Mouse (Mus musculus): ENCODE results near the gene Myef2. TPM values are rescaled to one million over a fixed set of nuclear protein-coding genes. Genes with fewer than 3 reads are reported as not detected.

The Myef2 gene
- 164 and 178 TPM in 2 replicates for polyA plus RNA-seq (2015; fragmentation: Nextera tagmentation; extraction: Ambion mirVana)

DNA sequence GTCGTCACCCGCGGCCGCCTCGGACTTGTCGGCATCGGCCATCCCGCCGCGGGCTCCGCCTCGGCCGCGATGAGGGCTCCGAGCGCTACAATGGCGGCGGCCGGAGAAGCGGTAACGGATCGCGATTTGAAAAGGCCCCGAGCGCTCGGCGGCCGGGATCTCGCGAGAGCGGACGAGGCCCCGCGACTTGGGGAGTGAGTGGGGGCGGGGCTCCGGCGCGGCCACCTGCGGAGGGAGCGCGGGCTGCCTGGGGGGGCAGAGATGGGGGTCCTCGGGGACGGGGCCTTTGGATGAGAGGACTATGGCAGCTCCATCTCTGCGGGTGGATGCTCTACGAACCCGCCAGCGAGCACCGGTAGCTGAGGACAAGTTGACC lies at the start of gene Myef2:
Gene Myef2, minus strand, starts transcription at position 185 of the 376 bp plus-strand sequence.
- Histone ChIP-seq H3K9me3 (ENCODE audit: control insufficient read depth, low read length) (no peaks in the 10 kb centered on the region), H3K27me3 (replicated peaks; ENCODE audit: control insufficient read depth, insufficient read depth, low read length) (no peaks in the 10 kb centered on the region), H3K27ac (ENCODE audit: low read depth, low read length) (peak within 1 kb of the TSS; percentile 95), H3K4me1 (ENCODE audit: control insufficient read depth, insufficient read depth, low read depth, low read length) (peaks cover 20% of the 10 kb centered on the region), H3K4me3 (ENCODE audit: low read length) (peak within 1 kb of the TSS; percentile 70), H3K9ac (ENCODE audit: low read depth, low read length) (peak within 1 kb of the TSS; percentile 89), H3K36me3 (ENCODE audit: control insufficient read depth, insufficient read depth, low read length) (no peaks in the 10 kb centered on the region), H3K4me2 (ENCODE audit: low read length) (peak within 1 kb of the TSS; percentile 73)
- 1% methylated on average over 40 of the region's 48 CpGs for WGBS
- peak; percentile 85 for ATAC-seq

DNA sequence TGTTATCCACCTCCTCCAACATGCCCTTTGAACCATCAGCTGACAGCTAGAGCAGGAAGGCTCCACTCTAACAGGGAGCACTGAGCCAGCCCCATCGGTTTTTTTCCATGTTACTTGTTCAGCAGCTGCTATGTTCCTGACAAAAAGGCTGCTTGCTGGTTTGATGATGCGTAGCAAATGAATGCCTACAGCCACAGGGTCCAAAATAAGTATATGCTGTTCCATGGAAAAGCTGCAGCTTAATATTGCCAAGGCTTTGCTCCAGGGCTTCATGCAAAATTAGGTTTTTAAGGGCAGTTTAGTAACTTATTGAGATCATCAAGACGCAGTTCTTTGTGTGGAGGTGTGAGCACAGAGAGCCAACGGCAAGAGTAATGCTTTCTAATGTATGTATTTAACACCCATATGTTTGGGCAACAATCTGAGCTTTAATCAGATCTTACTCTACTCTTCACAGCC lies 38.6 kb upstream of the Myef2 start:
- WGBS, result 41% methylated on average over 4 of the region's 4 CpGs
- Histone ChIP-seq H3K9ac (ENCODE audit: low read depth, low read length) (no peak overlapping the region), H3K9me3 (ENCODE audit: control insufficient read depth, low read length) (no peaks in the 10 kb centered on the region), H3K27ac (ENCODE audit: low read depth, low read length) (no peak overlapping the region), H3K4me1 (ENCODE audit: control insufficient read depth, insufficient read depth, low read depth, low read length) (peaks cover 4% of the 10 kb centered on the region; the same call in 1 of the 2 replicates), H3K36me3 (ENCODE audit: control insufficient read depth, insufficient read depth, low read length) (no peaks in the 10 kb centered on the region), H3K27me3 (replicated peaks; ENCODE audit: control insufficient read depth, insufficient read depth, low read length) (no peaks in the 10 kb centered on the region), H3K4me2 (ENCODE audit: low read length) (no peak overlapping the region), H3K4me3 (ENCODE audit: low read length) (no peak overlapping the region)
- ATAC-seq, result peak; percentile 30; the same call in 1 of the 2 replicates

DNA sequence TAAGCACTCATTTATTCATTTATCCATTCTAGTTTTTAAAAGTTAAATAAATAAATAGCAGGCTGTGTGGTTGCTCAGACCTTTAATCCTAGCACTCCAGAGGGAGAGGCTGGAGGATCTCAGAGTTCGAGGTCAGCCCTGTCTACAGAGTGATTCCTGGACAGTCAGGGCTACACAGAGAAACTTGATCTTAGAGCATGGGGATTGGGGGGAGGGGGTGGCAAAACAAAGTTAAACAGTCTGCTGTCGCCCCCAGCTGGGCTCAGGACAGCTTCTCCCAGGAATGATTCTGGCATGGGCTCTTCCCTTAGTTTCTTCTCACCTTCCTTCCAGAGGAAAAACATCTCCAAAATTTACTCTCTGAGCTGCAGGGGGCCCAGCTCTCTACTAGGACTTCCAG lies 32.0 kb upstream of the Myef2 start:
- H3K27me3 ChIP-seq (replicated peaks; ENCODE audit: control insufficient read depth, insufficient read depth, low read length), result no peaks in the 10 kb centered on the region
- no peak overlapping the region for H3K9ac ChIP-seq (ENCODE audit: low read depth, low read length)
- H3K27ac ChIP-seq (ENCODE audit: low read depth, low read length), result no peak overlapping the region
- H3K4me2 ChIP-seq (ENCODE audit: low read length), result no peak overlapping the region
- H3K36me3 ChIP-seq (ENCODE audit: control insufficient read depth, insufficient read depth, low read length), result no peaks in the 10 kb centered on the region
- 27% methylated on average over 2 of the region's 2 CpGs for WGBS
- ATAC-seq, result no peak
- H3K9me3 ChIP-seq (ENCODE audit: control insufficient read depth, low read length), result no peaks in the 10 kb centered on the region
- no peak overlapping the region for H3K4me3 ChIP-seq (ENCODE audit: low read length)
- H3K4me1 ChIP-seq (ENCODE audit: control insufficient read depth, insufficient read depth, low read depth, low read length), result no peaks in the 10 kb centered on the region

DNA sequence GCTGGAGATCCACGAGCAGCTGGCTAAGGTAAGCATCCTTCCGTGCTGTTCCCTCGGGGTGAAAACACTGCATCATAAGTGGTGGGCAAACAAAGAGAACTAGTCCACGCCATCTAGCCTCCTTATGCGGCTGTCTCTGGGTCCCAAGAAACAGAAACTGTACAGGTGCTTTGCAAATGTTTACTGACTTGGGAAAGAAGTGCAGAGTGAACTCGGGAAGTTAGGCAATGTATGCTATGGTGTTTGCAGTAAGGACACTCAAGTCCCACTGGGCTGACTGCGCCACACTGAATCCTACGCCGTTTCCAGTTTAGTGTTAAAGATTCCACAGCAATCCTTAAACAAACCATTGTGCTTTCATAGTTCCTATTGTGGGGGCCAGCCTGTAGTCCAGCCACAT lies 30.8 kb upstream of the Myef2 start:
- Histone ChIP-seq H3K27ac (ENCODE audit: low read depth, low read length) (no peak overlapping the region), H3K9me3 (ENCODE audit: control insufficient read depth, low read length) (no peaks in the 10 kb centered on the region), H3K36me3 (ENCODE audit: control insufficient read depth, insufficient read depth, low read length) (no peaks in the 10 kb centered on the region), H3K9ac (ENCODE audit: low read depth, low read length) (no peak overlapping the region), H3K4me3 (ENCODE audit: low read length) (no peak overlapping the region), H3K4me2 (ENCODE audit: low read length) (no peak overlapping the region), H3K27me3 (replicated peaks; ENCODE audit: control insufficient read depth, insufficient read depth, low read length) (no peaks in the 10 kb centered on the region), H3K4me1 (ENCODE audit: control insufficient read depth, insufficient read depth, low read depth, low read length) (no peaks in the 10 kb centered on the region)
- no peak for ATAC-seq
- WGBS, result 78% methylated on average over 9 of the region's 9 CpGs

DNA sequence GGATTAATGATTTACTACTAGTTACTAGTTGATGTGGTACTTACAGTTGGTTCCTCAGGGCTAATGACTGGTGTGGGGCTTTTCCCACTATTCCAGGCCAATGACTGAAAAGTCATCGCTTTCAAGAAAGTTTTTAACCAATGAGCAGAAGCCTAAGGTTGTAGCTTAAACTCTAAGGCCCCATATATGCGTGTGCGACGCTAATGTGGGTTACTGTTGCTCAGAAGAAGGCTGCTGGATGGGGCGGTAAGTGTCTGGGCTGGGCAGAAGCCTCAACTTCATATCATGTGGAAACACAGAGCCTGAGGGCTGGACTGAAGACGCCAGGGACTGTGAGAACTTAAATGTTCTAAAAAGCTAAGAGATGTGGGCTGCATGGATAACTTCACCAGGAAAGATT lies 28.9 kb upstream of the Myef2 start, which contains the start of gene Slc12a1:
Gene Slc12a1, plus strand, starts transcription at position 118 of the 400 bp plus-strand sequence.
- Histone ChIP-seq H3K9me3 (ENCODE audit: control insufficient read depth, low read length) (no peaks in the 10 kb centered on the region), H3K27ac (ENCODE audit: low read depth, low read length) (no peak within 1 kb of the TSS), H3K4me3 (ENCODE audit: low read length) (no peak within 1 kb of the TSS), H3K27me3 (replicated peaks; ENCODE audit: control insufficient read depth, insufficient read depth, low read length) (no peaks in the 10 kb centered on the region), H3K36me3 (ENCODE audit: control insufficient read depth, insufficient read depth, low read length) (no peaks in the 10 kb centered on the region), H3K9ac (ENCODE audit: low read depth, low read length) (no peak within 1 kb of the TSS), H3K4me2 (ENCODE audit: low read length) (no peak within 1 kb of the TSS), H3K4me1 (ENCODE audit: control insufficient read depth, insufficient read depth, low read depth, low read length) (no peaks in the 10 kb centered on the region)
- WGBS, result 87% methylated on average over 6 of the region's 6 CpGs
- ATAC-seq, result no peak

DNA sequence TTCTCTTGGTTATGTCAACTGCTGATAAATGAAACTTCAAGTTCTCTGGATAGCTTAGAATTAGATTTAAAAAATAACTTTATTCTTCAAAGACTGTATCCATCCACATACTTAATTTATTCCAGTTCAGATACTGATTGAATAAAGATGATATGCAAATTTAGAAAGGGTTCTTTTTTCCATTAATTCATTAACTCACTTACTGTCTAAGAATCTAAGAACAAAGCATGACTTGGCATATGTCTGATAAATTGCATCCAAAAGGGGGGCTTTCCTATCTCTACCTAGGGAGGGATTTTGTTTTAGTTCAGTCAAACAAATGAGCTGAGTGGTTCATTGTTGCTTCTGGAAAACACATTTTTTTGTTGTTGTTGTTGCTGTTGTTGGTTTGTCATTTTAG lies 18.9 kb upstream of the Myef2 start:
- H3K36me3 ChIP-seq (ENCODE audit: control insufficient read depth, insufficient read depth, low read length), result no peaks in the 10 kb centered on the region
- H3K27ac ChIP-seq (ENCODE audit: low read depth, low read length), result no peak overlapping the region
- ATAC-seq, result no peak
- H3K27me3 ChIP-seq (replicated peaks; ENCODE audit: control insufficient read depth, insufficient read depth, low read length), result no peaks in the 10 kb centered on the region
- no peak overlapping the region for H3K4me2 ChIP-seq (ENCODE audit: low read length)
- H3K9ac ChIP-seq (ENCODE audit: low read depth, low read length), result no peak overlapping the region
- H3K4me1 ChIP-seq (ENCODE audit: control insufficient read depth, insufficient read depth, low read depth, low read length), result no peaks in the 10 kb centered on the region
- no peak overlapping the region for H3K4me3 ChIP-seq (ENCODE audit: low read length)
- H3K9me3 ChIP-seq (ENCODE audit: control insufficient read depth, low read length), result no peaks in the 10 kb centered on the region

DNA sequence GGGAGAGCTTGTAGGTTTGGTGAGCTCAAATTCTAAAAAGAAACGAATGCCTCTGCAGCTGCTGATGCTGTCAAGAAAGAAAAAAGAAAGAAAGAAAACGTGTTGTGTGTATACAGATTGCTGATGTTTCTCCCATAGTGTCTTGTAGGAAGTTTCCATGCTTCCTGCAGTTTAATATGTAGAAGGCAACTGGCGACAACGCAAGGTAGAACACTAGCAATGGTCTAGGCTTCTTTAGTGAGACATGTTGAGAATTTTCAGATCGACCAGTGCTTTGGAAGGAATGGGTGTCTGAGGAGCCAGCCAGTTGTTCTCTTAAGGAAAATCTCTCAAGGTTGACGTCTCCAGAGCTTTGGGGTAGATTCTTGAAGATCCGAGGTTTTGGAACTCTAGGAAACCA lies 13.4 kb upstream of the Myef2 start:
- Histone ChIP-seq H3K27me3 (replicated peaks; ENCODE audit: control insufficient read depth, insufficient read depth, low read length) (no peaks in the 10 kb centered on the region), H3K9me3 (ENCODE audit: control insufficient read depth, low read length) (no peaks in the 10 kb centered on the region), H3K4me2 (ENCODE audit: low read length) (peak overlapping the region; percentile 77), H3K4me3 (ENCODE audit: low read length) (peak overlapping the region; percentile 47), H3K36me3 (ENCODE audit: control insufficient read depth, insufficient read depth, low read length) (no peaks in the 10 kb centered on the region), H3K9ac (ENCODE audit: low read depth, low read length) (peak overlapping the region; percentile 67), H3K27ac (ENCODE audit: low read depth, low read length) (peak overlapping the region; percentile 84), H3K4me1 (ENCODE audit: control insufficient read depth, insufficient read depth, low read depth, low read length) (peaks cover 4% of the 10 kb centered on the region; the same call in 1 of the 2 replicates)
- peak; percentile 19 for ATAC-seq
- WGBS, result 25% methylated on average over 7 of the region's 7 CpGs

DNA sequence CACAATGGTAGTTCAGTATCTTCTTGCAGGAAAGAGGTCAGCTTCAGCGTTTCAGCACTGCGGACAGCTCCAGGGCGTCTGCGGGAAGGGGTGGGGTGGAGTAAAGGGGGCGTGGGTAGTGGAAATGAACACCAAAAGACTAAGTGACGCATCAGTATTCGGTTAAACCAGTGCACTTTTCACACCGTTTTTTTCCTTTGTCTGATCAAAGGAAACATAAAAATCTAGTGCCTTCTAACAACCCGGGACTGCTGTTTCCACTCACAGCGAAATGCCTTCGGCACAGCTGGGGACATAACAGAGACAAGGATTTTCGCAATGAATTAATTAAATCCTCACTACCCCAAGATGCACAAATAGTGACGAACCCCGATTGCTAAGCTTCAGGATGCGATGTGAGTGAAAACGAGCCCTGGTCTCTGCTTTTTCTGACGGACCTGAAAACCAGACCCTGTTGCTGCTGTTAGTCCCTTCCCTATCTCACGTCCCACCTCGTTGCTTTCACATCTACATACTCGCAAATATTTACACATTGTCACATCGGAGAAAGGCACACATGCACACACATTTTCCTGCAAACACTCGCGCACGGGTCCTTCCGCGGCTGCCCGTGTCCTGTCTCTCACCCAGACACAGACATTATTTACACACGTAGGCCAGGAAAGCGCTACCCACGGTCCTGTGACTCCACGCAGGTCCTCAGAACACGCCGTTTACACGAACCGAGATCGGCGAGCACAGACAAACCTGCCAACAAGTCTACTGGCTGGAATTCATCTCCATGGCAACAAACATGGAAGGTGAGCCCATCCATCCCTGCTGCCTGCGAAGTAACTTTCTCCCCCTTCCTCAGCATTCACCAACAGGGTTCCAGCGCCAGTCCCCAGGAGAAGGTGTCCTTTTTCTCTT lies 12.7 kb upstream of the Myef2 start, which contains the start of gene Ctxn2:
Gene Ctxn2, plus strand, starts transcription at position 790 of the 909 bp plus-strand sequence.
- H3K36me3 ChIP-seq (ENCODE audit: control insufficient read depth, insufficient read depth, low read length), result no peaks in the 10 kb centered on the region
- peaks cover 4% of the 10 kb centered on the region; the same call in 1 of the 2 replicates for H3K4me1 ChIP-seq (ENCODE audit: control insufficient read depth, insufficient read depth, low read depth, low read length)
- H3K9me3 ChIP-seq (ENCODE audit: control insufficient read depth, low read length), result no peaks in the 10 kb centered on the region
- peak within 1 kb of the TSS; percentile 47 for H3K4me3 ChIP-seq (ENCODE audit: low read length)
- peak within 1 kb of the TSS; percentile 84 for H3K27ac ChIP-seq (ENCODE audit: low read depth, low read length)
- peak within 1 kb of the TSS; percentile 67 for H3K9ac ChIP-seq (ENCODE audit: low read depth, low read length)
- no peaks in the 10 kb centered on the region for H3K27me3 ChIP-seq (replicated peaks; ENCODE audit: control insufficient read depth, insufficient read depth, low read length)
- WGBS, result 2% methylated on average over 39 of the region's 39 CpGs
- peak within 1 kb of the TSS; percentile 77 for H3K4me2 ChIP-seq (ENCODE audit: low read length)
- ATAC-seq, result peak; percentile 83

DNA sequence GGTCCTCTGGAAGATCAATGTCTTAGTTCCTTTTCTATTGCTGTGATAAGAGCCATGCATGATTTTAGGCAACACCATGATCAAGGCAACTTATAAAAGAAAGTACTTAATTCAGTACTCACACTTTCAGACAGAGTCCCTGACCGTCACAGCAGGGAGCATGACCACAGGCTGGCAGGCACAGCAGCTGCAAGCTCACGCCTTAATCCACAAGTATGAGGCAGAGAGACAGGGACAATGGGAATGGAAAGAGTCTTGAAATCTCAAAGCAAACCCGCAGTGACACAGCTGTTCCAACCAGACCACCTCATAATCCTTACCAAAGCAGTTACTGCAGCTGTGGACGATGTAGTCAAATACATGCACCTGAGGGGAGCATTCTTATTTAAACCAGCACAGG lies 10.7 kb upstream of the Myef2 start:
- ATAC-seq, result no peak
- no peaks in the 10 kb centered on the region for H3K36me3 ChIP-seq (ENCODE audit: control insufficient read depth, insufficient read depth, low read length)
- peaks cover 4% of the 10 kb centered on the region; the same call in 1 of the 2 replicates for H3K4me1 ChIP-seq (ENCODE audit: control insufficient read depth, insufficient read depth, low read depth, low read length)
- H3K9me3 ChIP-seq (ENCODE audit: control insufficient read depth, low read length), result no peaks in the 10 kb centered on the region
- H3K27me3 ChIP-seq (replicated peaks; ENCODE audit: control insufficient read depth, insufficient read depth, low read length), result no peaks in the 10 kb centered on the region
- no peak overlapping the region for H3K4me3 ChIP-seq (ENCODE audit: low read length)
- no peak overlapping the region for H3K27ac ChIP-seq (ENCODE audit: low read depth, low read length)
- H3K9ac ChIP-seq (ENCODE audit: low read depth, low read length), result no peak overlapping the region
- WGBS, result 36% methylated on average over 4 of the region's 4 CpGs
- H3K4me2 ChIP-seq (ENCODE audit: low read length), result no peak overlapping the region
